Mouse (Mus musculus) CD4-positive, CD25-positive, alpha-beta regulatory T cell, adult 2 months (primary cell): ENCODE measurements around the gene Rcn1.

Experiments
- DNase-seq: peaks from one replicate; pipeline ENCODE4 v3.0.0-alpha.2; 2012; ENCODE audit warnings: low read depth, low spot score

The Rcn1 gene

GRCm38 (mm10) chr2:105337171-105337875, 61.8 kb downstream of the Rcn1 start:
- no peak for DNase-seq

- no peak for DNase-seq
Observed at GRCm38 (mm10) chr2:105336314-105337027, 62.6 kb downstream of the Rcn1 start.
